Mouse (Mus musculus) bone marrow macrophage, adult 2 months (primary cell): ENCODE data around the gene Hhipl1.

Experiments
- CTCF ChIP-seq: IDR thresholded peaks from 2 replicates; pipeline ENCODE4 v1.5.1; 2012; ENCODE audit warnings: low read depth, mild to moderate bottlenecking, low read length, moderate library complexity
- POLR2A ChIP-seq: IDR thresholded peaks from 2 replicates; pipeline ENCODE4 v1.6.1; 2012; ENCODE audit warnings: mild to moderate bottlenecking, low read depth, low read length, borderline replicate concordance

DNA sequence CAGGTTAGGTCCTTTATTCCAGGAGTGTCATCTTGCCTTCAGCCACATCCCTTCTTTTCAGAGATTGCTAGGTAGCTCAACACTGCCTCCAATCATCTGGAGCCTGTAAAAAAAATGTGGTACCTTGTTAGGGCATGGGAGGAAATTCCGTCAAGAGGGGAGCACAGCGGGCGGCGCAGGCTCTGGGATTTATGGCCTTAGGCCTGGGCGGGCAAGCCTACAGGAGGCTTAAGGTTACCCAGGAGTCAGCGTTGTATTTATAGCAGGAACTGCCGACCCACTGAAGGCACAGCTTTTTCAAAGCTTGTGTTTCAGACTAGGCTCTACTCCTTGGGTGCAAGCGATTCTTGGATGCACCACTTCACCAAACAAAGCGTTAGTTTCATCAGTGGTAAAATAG lies 67.5 kb downstream of the Hhipl1 start:
- TF ChIP-seq CTCF: no peak
- no peak for TF ChIP-seq POLR2A
